In genomic region chr2:105386418-105386817, GRCm38 (mm10) we compare ENCODE assay signal across 19 mouse cellular contexts. TPM values are rescaled to one million over a fixed set of nuclear protein-coding genes. Genes with fewer than 3 reads are reported as not detected.
DNase-seq lines count a peak whose midpoint lies in the region; ATAC-seq lines count a peak whose summit lies in the region.
"Had no signal": no experiment of that assay in that cellular context is flagged by ENCODE, and none has a peak within 500 bp of the region (broad histone marks: within the 10 kb centered on the region; RNA-seq: fewer than 3 reads in every experiment).

No protein-coding gene starts in this region.

- peak; percentile 42 for DNase-seq in CD4-positive, CD25-positive, alpha-beta regulatory T cell, adult 2 months (ENCODE audit: low read depth, low spot score)
- DNase-seq in naive thymus-derived CD4-positive, alpha-beta T cell, adult 2 months (ENCODE audit: low read depth): peak; percentile 22
- DNase-seq in kidney, adult 9 months: no peak
- DNase-seq in right cerebral cortex, postnatal 25 days: no peak
- no peak for DNase-seq in natural killer cell, adult 2 months (ENCODE audit: low spot score in 2 of 2)
- DNase-seq: adrenal gland, adult 2 months; adrenal gland, postnatal 14 days; B cell, adult 2 months; cerebellum, adult 11 months; cerebellum, adult 2 months; cerebellum, adult 9-11 months; cerebellum, postnatal 25 days; forebrain, postnatal 0 days; gastrocnemius, adult 2 months; gastrocnemius, postnatal 14 days; heart, adult 18-20 months had no signal

- peak; percentile 61 for ATAC-seq in activated CD4-positive, CD25-positive, alpha-beta regulatory T cell, adult 4 months
- ATAC-seq: forebrain, embryonic 14.5 days; forebrain, postnatal 0 days; intestine, embryonic 16.5 days had no signal

RNA-seq across cellular contexts. Expression of gene Rcn1, which starts 12.7 kb away (rescaled TPM):
- 10 to 100 TPM; 10.1 to 11.2 TPM for polyA plus RNA-seq in activated CD4-positive, CD25-positive, alpha-beta regulatory T cell, adult 4 months (2017; shearing (Covaris generic))

Comparison
In these comparisons a context has a peak if more than half of its experiments do, and no peak if none do; other contexts are left out.
1. DNase-seq: peak in CD4-positive, CD25-positive, alpha-beta regulatory T cell, adult 2 months (single experiment) and naive thymus-derived CD4-positive, alpha-beta T cell, adult 2 months (single experiment); none in kidney, adult 9 months (single experiment), right cerebral cortex, postnatal 25 days (single experiment) and natural killer cell, adult 2 months (0 of 2).